Mouse (Mus musculus) MN1 (cell line): ENCODE data around the gene Tbc1d2b.

Experiments
- DNase-seq: peaks from one replicate; pipeline ENCODE4 v3.0.0-alpha.2; 2016; ENCODE audit warnings: low spot score

Gene Tbc1d2b

GRCm38 (mm10) chr9:90204396-90204915 lies 66.1 kb downstream of the Tbc1d2b start:
- no peak for DNase-seq

GRCm38 (mm10) chr9:90203233-90203632 lies 67.4 kb downstream of the Tbc1d2b start:
- no peak for DNase-seq

GRCm38 (mm10) chr9:90201541-90201940 lies 69.1 kb downstream of the Tbc1d2b start:
- DNase-seq, result no peak

GRCm38 (mm10) chr9:90201096-90201495 lies 69.5 kb downstream of the Tbc1d2b start:
- no peak for DNase-seq

- DNase-seq, result no peak
Measured at GRCm38 (mm10) chr9:90200501-90200900, 70.1 kb downstream of the Tbc1d2b start.

- DNase-seq, result no peak
Measured at GRCm38 (mm10) chr9:90199611-90200010, 71.0 kb downstream of the Tbc1d2b start.

- no peak for DNase-seq
Measured at GRCm38 (mm10) chr9:90198531-90199449, 71.8 kb downstream of the Tbc1d2b start.

- DNase-seq, result no peak
Measured at GRCm38 (mm10) chr9:90197866-90198383, 72.7 kb downstream of the Tbc1d2b start.

- no peak for DNase-seq
Measured at GRCm38 (mm10) chr9:90197116-90197665, 73.4 kb downstream of the Tbc1d2b start.

GRCm38 (mm10) chr9:90196262-90196661 lies 74.3 kb downstream of the Tbc1d2b start:
- DNase-seq, result no peak

GRCm38 (mm10) chr9:90195000-90195399 lies 75.6 kb downstream of the Tbc1d2b start:
- DNase-seq, result no peak

- no peak for DNase-seq
Measured at GRCm38 (mm10) chr9:90189391-90189790, 81.2 kb downstream of the Tbc1d2b start.

- DNase-seq, result no peak
Measured at GRCm38 (mm10) chr9:90188893-90189292, 81.7 kb downstream of the Tbc1d2b start.

- DNase-seq, result no peak
Measured at GRCm38 (mm10) chr9:90185356-90185910, 85.2 kb downstream of the Tbc1d2b start.

GRCm38 (mm10) chr9:90184116-90184515 lies 86.5 kb downstream of the Tbc1d2b start:
- DNase-seq, result no peak

GRCm38 (mm10) chr9:90183550-90183949 lies 87.1 kb downstream of the Tbc1d2b start:
- no peak for DNase-seq

- DNase-seq, result no peak
Measured at GRCm38 (mm10) chr9:90182636-90183421, 87.8 kb downstream of the Tbc1d2b start.

- DNase-seq, result no peak
Measured at GRCm38 (mm10) chr9:90181656-90182388, 88.8 kb downstream of the Tbc1d2b start.

GRCm38 (mm10) chr9:90179409-90179808 lies 91.2 kb downstream of the Tbc1d2b start:
- DNase-seq, result no peak

GRCm38 (mm10) chr9:90173330-90173729 lies 97.3 kb downstream of the Tbc1d2b start:
- no peak for DNase-seq
